Mouse (Mus musculus): ENCODE data around the gene Ankrd6. TPM values are rescaled to one million over a fixed set of nuclear protein-coding genes. Genes with fewer than 3 reads are reported as not detected.

The Ankrd6 gene
- polyA plus RNA-seq (2021) = 0.08 TPM

DNA sequence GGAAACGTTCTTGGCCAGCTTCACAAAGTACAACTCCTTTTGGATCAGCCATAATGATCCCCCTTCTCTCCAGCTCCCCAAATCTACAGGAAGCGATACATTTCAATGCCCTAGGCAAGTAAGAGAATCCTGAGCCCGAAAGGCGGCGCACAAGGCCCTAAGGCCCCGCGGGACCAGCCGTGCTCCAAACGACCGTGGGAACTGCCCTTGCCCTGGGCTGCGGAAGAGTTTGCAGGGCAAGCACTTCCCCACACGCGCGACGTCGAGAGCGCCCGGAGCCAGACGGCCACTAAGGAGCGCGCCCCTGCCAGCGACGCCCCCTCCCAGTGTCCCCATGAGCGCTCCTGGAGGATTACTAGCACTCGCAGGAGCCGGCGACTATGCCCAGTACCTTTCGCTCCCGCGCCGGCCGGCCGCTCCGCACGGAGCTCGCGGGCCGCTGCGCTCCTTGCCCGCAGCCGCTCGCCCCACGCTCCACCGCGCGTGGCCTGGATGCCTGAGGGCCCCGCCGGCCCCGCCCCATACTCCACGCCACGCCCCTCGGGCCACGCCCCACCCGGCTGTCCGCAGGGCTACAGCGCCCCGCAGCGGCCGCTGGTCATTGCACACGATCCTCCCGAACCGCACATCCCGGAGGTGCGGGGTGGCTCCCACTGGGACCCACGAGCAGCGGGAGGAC is at the start of gene Ankrd6:
Gene Ankrd6 (minus strand): TSS at position 486 of the 679 bp plus-strand sequence.
- peaks cover 2% of the 10 kb centered on the region for H3K27me3 ChIP-seq
- peak; percentile 59 for TF ChIP-seq CTCF (IDR thresholded peaks at IDR 0.05)
- DNase-seq (ENCODE audit: low read depth, low spot score) (no peak), ATAC-seq (no peak)
- in situ Hi-C loops (cut with MboI; ENCODE audit: low pct_unique_long_range_greater_than_20kb) = no loop called here
- CTCF ChIA-PET = no interaction called here
- POLR2A ChIA-PET = no interaction called here

DNA sequence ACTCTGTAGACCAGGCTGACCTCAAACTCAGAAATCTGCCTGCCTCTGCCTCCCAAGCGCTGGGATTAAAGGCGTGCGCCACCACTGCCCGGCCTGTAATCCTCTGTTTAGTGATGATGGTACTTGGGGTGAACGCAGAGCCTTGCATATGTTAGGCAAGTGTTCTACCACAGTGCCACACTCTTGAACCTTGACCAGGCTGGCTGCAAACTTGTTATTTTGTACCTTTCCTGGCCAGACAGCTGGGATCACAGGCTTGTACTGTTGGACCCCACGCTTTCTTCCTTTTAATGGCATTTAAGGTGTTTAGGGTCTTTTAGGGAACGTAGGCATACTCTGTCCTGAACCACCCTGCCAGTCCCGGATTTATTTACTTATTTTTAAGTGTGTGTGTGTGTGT is 48.4 kb upstream of the Ankrd6 start:
- ATAC-seq = no peak
- in situ Hi-C loops (cut with MboI; ENCODE audit: low pct_unique_long_range_greater_than_20kb) = no loop called here
- DNase-seq (ENCODE audit: low read depth, low spot score) = no peak
- no peaks in the 10 kb centered on the region for H3K27me3 ChIP-seq
- ChIA-PET CTCF (no interaction called here), POLR2A (no interaction called here)
- no peak for TF ChIP-seq CTCF (IDR thresholded peaks at IDR 0.05)

DNA sequence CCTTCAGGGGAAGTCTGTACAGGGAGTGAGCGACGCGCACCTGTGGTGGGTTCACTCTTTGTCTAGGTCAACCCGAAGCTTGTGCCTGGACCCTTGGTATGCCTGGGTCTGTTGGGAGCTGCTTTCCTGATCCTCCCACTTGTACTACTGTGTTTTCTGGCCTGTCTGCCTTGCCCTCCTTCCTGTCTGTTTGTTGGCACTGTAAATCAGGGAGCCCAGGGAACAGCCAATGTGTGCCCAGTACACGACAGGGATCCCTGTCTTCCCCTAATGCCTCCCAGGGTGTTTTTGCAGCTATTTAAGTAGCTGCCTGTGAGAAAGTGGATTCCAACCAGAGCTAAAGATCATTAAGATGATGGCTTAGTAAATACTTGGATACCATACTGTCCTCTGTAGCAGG is 46.9 kb upstream of the Ankrd6 start:
- DNase-seq (ENCODE audit: low read depth, low spot score) = no peak
- no peaks in the 10 kb centered on the region for H3K27me3 ChIP-seq
- no peak for ATAC-seq
- ChIA-PET POLR2A (no interaction called here), CTCF (no interaction called here)
- no peak for TF ChIP-seq CTCF (IDR thresholded peaks at IDR 0.05)
- in situ Hi-C loops (cut with MboI; ENCODE audit: low pct_unique_long_range_greater_than_20kb) = no loop called here

DNA sequence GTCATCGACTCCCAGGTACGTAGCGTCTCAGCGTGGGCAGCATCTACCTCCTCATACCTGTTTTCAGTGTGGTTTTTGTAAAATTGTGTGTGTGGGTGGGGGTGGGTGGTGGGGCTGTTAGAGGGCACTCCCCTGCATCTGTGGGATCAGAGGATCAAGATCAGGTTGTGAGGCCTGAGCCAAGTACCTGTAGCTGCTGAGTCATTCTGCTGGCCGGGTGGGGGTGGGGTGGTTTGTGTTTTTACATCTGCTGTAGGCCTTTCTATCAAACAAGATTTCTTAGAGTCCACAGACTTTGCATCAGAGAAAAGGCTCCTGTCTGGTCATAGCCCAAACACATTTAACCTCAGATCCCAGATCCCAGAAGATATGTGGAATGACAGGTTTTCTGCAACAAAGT is 45.4 kb upstream of the Ankrd6 start:
- ATAC-seq (no peak), DNase-seq (ENCODE audit: low read depth, low spot score) (no peak)
- POLR2A ChIA-PET = no interaction called here
- CTCF ChIA-PET = no interaction called here
- no peaks in the 10 kb centered on the region for H3K27me3 ChIP-seq
- in situ Hi-C loops (cut with MboI; ENCODE audit: low pct_unique_long_range_greater_than_20kb) = no loop called here
- no peak for TF ChIP-seq CTCF (IDR thresholded peaks at IDR 0.05)

DNA sequence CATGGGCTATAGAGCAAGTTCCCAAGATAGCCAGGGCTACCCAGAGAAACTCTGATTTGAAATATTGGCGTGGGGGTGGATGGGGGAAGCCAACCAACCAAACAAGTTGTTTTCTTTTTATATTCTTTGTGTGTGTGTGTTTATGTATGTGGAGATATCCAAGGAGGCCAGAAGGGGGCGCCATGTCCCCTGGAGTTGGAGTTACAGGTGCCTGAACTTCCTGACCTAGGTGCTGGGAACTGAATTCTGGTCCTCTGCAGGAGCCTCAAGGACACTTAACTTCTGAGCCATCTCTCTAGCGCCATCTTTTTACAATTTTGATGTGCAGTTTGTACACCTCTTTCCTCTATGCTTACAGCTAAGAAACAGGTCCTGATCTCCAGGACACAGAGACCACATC is 43.5 kb upstream of the Ankrd6 start:
- in situ Hi-C loops (cut with MboI; ENCODE audit: low pct_unique_long_range_greater_than_20kb) = no loop called here
- no peaks in the 10 kb centered on the region for H3K27me3 ChIP-seq
- ChIA-PET CTCF (no interaction called here), POLR2A (no interaction called here)
- ATAC-seq (no peak), DNase-seq (ENCODE audit: low read depth, low spot score) (no peak)
- peak; percentile 21 for TF ChIP-seq CTCF (IDR thresholded peaks at IDR 0.05)

DNA sequence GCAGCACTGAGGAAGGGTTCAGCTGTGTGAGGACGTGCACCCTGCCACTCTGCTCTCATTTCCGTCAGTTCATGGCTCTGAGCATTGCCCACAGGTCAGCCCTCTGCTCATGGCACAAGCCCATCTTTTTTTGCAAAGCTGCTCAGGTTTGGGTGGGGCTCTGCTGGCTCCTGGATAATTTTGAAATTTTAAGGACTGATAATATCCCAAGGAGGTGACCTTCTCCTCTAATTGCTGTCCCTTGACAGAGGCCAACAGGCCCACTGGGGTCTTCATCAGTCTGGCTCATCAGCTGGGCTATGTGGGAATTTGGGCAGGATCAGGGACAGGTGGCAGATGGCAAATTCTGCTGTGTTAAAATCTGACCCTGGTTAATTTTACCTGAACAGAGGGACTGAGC is 38.7 kb upstream of the Ankrd6 start:
- ChIA-PET POLR2A (no interaction called here), CTCF (no interaction called here)
- no peak for DNase-seq (ENCODE audit: low read depth, low spot score)
- in situ Hi-C loops (cut with MboI; ENCODE audit: low pct_unique_long_range_greater_than_20kb) = no loop called here
- TF ChIP-seq CTCF (IDR thresholded peaks at IDR 0.05) = no peak
- no peaks in the 10 kb centered on the region for H3K27me3 ChIP-seq
- no peak for ATAC-seq

DNA sequence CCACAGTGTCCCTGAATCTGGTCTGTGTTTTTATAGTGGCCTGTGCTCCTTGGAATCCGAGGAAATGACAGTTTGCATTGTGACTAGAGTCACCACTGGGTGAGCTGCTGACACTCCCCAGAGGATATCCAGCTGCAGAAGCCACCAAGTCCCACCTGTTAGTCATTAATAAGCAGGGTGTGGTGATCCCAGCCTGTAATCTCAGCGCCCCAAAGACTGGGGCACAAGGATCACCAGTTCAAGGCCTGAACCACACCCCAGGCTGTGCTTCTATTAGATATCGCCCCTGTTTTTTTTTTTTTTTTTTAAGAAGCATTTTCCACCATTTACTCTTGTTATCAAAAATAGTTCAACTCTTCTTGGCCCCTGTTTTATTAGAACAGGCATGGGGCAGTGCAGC is 36.4 kb upstream of the Ankrd6 start:
- in situ Hi-C loops (cut with MboI; ENCODE audit: low pct_unique_long_range_greater_than_20kb) = no loop called here

DNA sequence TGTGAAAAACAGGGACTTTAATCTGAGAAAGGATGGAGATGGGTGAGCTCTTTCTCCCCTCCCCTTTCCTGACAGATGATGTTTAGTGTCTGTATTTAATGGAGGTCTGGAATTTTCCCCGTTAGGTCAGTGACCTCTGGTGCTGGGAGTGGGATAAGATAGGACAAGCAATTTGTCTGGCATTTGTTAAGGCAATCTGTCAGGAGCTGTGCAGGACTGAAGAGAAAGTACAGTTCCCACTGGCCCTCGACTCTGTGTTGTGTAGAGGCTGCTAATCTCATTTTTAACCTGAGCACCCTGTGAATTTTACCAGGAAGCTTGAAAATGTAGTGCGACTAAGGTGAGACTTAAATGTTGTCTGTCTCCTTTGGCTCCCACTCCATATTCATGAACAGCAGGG is 35.0 kb upstream of the Ankrd6 start:
- ChIA-PET CTCF (no interaction called here), POLR2A (no interaction called here)
- ATAC-seq (no peak), DNase-seq (ENCODE audit: low read depth, low spot score) (no peak)
- in situ Hi-C loops (cut with MboI; ENCODE audit: low pct_unique_long_range_greater_than_20kb) = no loop called here
- H3K27me3 ChIP-seq = no peaks in the 10 kb centered on the region
- TF ChIP-seq CTCF (IDR thresholded peaks at IDR 0.05) = no peak

More for the DNA sequence above, 36.4 kb upstream of the Ankrd6 start:
- POLR2A ChIA-PET = no interaction called here
- H3K27me3 ChIP-seq = no peaks in the 10 kb centered on the region
- DNase-seq (ENCODE audit: low read depth, low spot score) (no peak), ATAC-seq (no peak)
- CTCF ChIA-PET = interaction anchor here (0.9 kb wide), 1 partner anchor 22 kb away, joined by 3 read pairs; no protein-coding TSS in a partner anchor
- no peak for TF ChIP-seq CTCF (IDR thresholded peaks at IDR 0.05)

DNA sequence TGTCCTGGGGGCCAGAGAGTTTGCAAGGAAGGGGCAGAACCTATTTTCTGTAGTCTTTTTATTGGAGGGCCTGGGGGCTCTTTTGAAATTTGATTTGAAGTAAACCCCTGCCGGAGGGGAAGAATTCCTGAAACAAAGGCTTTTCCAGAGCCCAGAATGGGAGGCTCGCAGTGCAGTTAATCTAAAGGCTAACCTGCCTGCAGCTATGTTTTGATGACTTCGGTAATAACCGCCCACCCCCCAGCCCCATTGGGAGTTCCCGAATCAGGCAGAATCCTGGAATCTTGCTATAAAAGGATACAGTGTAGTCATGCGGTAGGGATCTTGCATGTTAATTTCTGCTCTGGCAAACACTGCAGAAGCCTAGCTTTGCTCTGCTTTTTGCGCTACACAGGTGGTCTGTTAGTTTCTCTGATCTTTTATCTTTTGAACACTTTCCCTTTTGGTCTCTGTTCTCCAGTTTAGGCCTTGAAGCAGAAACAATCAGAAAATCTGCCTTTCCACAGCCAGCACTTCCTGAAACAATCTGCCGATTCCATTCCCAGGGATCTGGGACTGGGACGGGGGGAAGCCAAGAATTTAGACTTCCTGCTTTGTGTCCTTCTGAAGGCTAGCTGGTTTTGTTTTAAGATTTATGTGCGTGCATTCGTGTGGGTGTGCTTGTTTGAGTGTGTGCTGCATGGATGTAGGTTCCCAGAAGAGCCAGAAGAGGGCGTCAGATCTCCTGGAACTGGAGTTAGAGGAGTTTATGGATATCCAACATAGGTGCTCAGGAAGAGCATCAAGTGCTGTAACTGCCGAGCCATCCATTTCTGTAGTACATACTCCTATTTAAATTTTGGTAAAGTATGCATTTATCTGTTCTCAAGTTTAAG is 34.4 kb upstream of the Ankrd6 start:
- in situ Hi-C loops (cut with MboI; ENCODE audit: low pct_unique_long_range_greater_than_20kb) = no loop called here
- DNase-seq (ENCODE audit: low read depth, low spot score) (no peak), ATAC-seq (no peak)
- POLR2A ChIA-PET = no interaction called here
- no peaks in the 10 kb centered on the region for H3K27me3 ChIP-seq
- TF ChIP-seq CTCF (IDR thresholded peaks at IDR 0.05) = no peak
- CTCF ChIA-PET = no interaction called here

DNA sequence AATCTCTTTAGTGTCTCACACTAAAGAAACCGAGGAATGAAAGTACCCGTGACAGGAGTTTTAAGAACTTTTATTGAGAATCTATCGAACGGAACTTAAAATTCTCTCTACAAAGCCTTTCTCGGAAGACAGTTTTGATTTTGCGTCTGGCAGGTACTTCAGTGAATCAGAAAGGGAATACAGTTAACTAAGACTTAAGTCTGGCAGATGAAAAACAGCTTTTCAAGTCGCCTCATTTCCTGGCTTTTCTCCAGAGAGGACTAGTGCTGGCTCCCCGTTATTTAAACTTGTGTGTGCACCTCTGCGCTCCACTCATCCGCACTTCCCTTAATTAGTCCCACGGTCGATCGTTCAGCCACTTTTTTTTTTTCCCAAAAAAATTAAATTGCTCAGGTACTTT is 33.6 kb upstream of the Ankrd6 start:
- in situ Hi-C loops (cut with MboI; ENCODE audit: low pct_unique_long_range_greater_than_20kb) = no loop called here
- POLR2A ChIA-PET = no interaction called here

More for the DNA sequence above, 33.6 kb upstream of the Ankrd6 start:
- DNase-seq (ENCODE audit: low read depth, low spot score) = no peak
- H3K27me3 ChIP-seq = no peaks in the 10 kb centered on the region
- TF ChIP-seq CTCF (IDR thresholded peaks at IDR 0.05) = no peak
- CTCF ChIA-PET = no interaction called here
- ATAC-seq = no peak
